Mouse (Mus musculus): ENCODE data around the gene Shld2. TPM values are rescaled to one million over a fixed set of nuclear protein-coding genes. Genes with fewer than 3 reads are reported as not detected.
A peak's percentile ranks its signal among the peaks of the same experiment; 100 is the strongest.

Gene Shld2
- polyA plus RNA-seq, 1 experiment from 2014 or later = 13.6 TPM

DNA sequence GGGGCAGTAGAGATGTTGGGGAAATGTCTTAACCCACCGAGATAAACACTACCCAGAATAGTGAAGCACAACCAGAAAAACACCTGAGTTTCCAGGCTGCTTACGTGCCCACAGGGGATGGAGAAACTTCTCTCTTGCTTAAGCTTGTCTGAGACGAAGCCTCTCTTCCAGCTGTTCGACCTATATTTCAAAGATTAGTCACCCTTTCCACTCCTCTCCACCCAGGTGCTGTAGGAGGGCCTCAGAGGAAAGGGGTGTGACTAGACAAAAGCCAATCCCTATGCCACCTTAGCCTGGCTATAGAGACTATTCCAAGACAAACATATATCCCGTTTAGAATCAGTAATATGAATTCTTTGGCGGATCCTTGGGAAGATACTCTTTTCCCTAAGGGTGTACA, 102.3 kb downstream of the Shld2 start:
- 69% methylated on average over 6 of the region's 6 CpGs for WGBS (ENCODE audit: insufficient replicate concordance)

GRCm38 (mm10) chr14:34201231-34202035, 108.9 kb downstream of the Shld2 start, which contains the start of gene Gprin2:
Gene Gprin2 (minus strand): TSS chr14:34201653.
- peak; percentile 48 for DNase-seq

More for the DNA sequence above, 102.3 kb downstream of the Shld2 start:
- no peaks in the 10 kb centered on the region for H3K36me3 ChIP-seq (replicated peaks; ENCODE audit: insufficient read depth, low read length)
- H3K4me2 ChIP-seq (ENCODE audit: low read depth, low read length) = no peak overlapping the region
- ATAC-seq (no peak), DNase-seq (no peak)
- H3K9me3 ChIP-seq (ENCODE audit: low read length) = no peaks in the 10 kb centered on the region
- no peak overlapping the region for H3K9ac ChIP-seq (replicated peaks)
- TF ChIP-seq EP300 (IDR thresholded peaks at IDR 0.05; ENCODE audit: low read depth) = no peak
- no peak for TF ChIP-seq CTCF (IDR thresholded peaks at IDR 0.05; ENCODE audit: low read depth)
- no peak overlapping the region for H3K27ac ChIP-seq (ENCODE audit: low read depth)
- no peaks in the 10 kb centered on the region for H3K4me1 ChIP-seq (ENCODE audit: insufficient read depth)
- no peaks in the 10 kb centered on the region for H3K27me3 ChIP-seq (ENCODE audit: insufficient read depth, low read length)
- H3K4me3 ChIP-seq (ENCODE audit: low read depth, low read length) = no peak overlapping the region

DNA sequence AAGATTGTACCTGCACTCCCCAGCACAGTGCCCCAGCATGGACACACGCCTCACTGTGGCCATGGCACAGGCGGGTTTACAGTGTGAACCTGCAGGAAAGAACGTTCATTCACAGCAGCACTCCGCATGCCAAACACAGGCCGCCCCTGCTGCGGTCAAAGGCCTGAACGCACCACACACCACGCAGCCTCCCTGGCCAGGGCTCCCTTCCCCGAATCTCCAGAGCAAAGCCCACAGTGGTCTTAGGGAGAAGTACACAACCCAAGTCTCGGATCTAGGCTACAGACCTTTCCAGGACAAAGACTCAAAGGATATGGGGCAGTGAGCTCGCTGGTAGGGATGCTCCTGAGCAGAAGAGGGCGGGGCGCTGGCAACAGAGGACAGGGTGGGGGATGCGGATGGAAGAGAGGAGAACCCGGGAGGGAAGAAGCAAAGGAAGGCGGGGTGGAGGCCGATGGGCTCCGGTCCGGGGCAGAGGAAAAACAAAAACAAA, 109.5 kb downstream of the Shld2 start:
- TF ChIP-seq CTCF (IDR thresholded peaks at IDR 0.05; ENCODE audit: low read depth) (no peak), EP300 (IDR thresholded peaks at IDR 0.05; ENCODE audit: low read depth) (no peak)
- H3K4me1 ChIP-seq (ENCODE audit: insufficient read depth) = peaks cover 3% of the 10 kb centered on the region; the same call in 1 of the 2 replicates
- no peaks in the 10 kb centered on the region for H3K36me3 ChIP-seq (replicated peaks; ENCODE audit: insufficient read depth, low read length)
- no peak overlapping the region for H3K27ac ChIP-seq (ENCODE audit: low read depth)
- H3K4me3 ChIP-seq (ENCODE audit: low read depth, low read length) = peak overlapping the region; percentile 56
- H3K9me3 ChIP-seq (ENCODE audit: low read length) = no peaks in the 10 kb centered on the region
- H3K9ac ChIP-seq (replicated peaks) = peak overlapping the region; percentile 46; the same call in 1 of the 2 replicates
- H3K4me2 ChIP-seq (ENCODE audit: low read depth, low read length) = peak overlapping the region; percentile 88
- WGBS (ENCODE audit: insufficient replicate concordance) = 12% methylated on average over 19 of the region's 19 CpGs
- peaks cover 11% of the 10 kb centered on the region; the same call in 1 of the 2 replicates for H3K27me3 ChIP-seq (ENCODE audit: insufficient read depth, low read length)
- DNase-seq (no peak), ATAC-seq (peak; percentile 47)

More at GRCm38 (mm10) chr14:34201231-34202035, 108.9 kb downstream of the Shld2 start, which contains the start of gene Gprin2:
- peaks cover 11% of the 10 kb centered on the region; the same call in 1 of the 2 replicates for H3K27me3 ChIP-seq (ENCODE audit: insufficient read depth, low read length)
- peak within 1 kb of the TSS; percentile 46; the same call in 1 of the 2 replicates for H3K9ac ChIP-seq (replicated peaks)
- 6% methylated on average over 37 of the region's 52 CpGs for WGBS (ENCODE audit: insufficient replicate concordance)
- H3K4me3 ChIP-seq (ENCODE audit: low read depth, low read length) = peak within 1 kb of the TSS; percentile 56
- H3K9me3 ChIP-seq (ENCODE audit: low read length) = no peaks in the 10 kb centered on the region
- no peak for TF ChIP-seq EP300 (IDR thresholded peaks at IDR 0.05; ENCODE audit: low read depth)
- no peak for TF ChIP-seq CTCF (IDR thresholded peaks at IDR 0.05; ENCODE audit: low read depth)
- ATAC-seq = peak; percentile 56
- H3K4me2 ChIP-seq (ENCODE audit: low read depth, low read length) = peak within 1 kb of the TSS; percentile 88
- no peak within 1 kb of the TSS for H3K27ac ChIP-seq (ENCODE audit: low read depth)
- H3K36me3 ChIP-seq (replicated peaks; ENCODE audit: insufficient read depth, low read length) = no peaks in the 10 kb centered on the region
- H3K4me1 ChIP-seq (ENCODE audit: insufficient read depth) = peaks cover 3% of the 10 kb centered on the region; the same call in 1 of the 2 replicates

DNA sequence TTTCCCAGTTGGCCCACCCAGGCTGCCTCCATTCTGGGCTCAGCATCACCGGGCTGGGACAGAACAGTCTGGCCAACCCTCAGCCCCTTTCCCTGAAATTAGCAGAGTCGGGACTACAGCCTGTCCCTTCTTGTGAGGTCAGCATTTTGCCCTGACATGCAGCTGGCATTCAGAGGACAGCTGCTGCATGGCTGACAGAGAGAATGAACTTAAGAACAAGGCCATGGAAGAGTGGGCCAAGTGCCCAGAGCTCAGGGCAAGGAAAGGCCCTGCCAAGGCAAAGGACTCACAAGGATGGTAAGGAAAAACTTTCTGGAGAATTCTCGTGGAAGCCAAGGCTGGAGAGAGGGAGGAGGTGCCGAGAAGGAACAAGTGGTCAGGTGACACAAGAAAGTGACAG, 113.6 kb downstream of the Shld2 start:
- no peak for TF ChIP-seq EP300 (IDR thresholded peaks at IDR 0.05; ENCODE audit: low read depth)
- H3K27me3 ChIP-seq (ENCODE audit: insufficient read depth, low read length) = peaks cover 11% of the 10 kb centered on the region; the same call in 1 of the 2 replicates
- WGBS (ENCODE audit: insufficient replicate concordance) = 62% methylated on average over 4 of the region's 4 CpGs
- no peak overlapping the region for H3K27ac ChIP-seq (ENCODE audit: low read depth)
- no peak overlapping the region for H3K4me3 ChIP-seq (ENCODE audit: low read depth, low read length)
- peaks cover 3% of the 10 kb centered on the region; the same call in 1 of the 2 replicates for H3K4me1 ChIP-seq (ENCODE audit: insufficient read depth)
- ATAC-seq (no peak), DNase-seq (no peak)
- no peak overlapping the region for H3K9ac ChIP-seq (replicated peaks)
- H3K9me3 ChIP-seq (ENCODE audit: low read length) = no peaks in the 10 kb centered on the region
- H3K36me3 ChIP-seq (replicated peaks; ENCODE audit: insufficient read depth, low read length) = no peaks in the 10 kb centered on the region
- H3K4me2 ChIP-seq (ENCODE audit: low read depth, low read length) = no peak overlapping the region

DNA sequence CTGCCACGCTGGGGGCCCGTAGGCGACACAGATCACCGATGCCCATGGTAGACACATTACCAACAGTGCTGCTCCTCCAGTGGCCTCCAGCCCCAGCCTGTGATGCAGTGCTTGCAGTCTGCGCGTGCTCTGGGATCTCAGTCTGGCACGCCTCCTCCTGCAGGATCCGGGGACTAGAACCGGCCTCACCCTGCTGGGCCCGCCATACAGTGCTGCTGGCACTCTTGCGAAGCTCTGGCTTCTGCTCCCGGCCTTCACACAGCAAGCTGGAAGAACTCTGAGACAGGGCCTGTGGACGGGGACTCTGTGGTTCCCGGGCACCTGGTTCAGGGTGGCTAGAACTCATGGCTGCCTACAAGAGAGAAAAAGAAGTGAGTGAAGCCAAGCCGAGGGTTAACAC, 114.8 kb downstream of the Shld2 start:
- no peak overlapping the region for H3K4me3 ChIP-seq (ENCODE audit: low read depth, low read length)
- 0 out of 2 replicates have a peak, but pooled peaks cover 2% of the 10 kb centered on the region for H3K27me3 ChIP-seq (ENCODE audit: insufficient read depth, low read length)
- ATAC-seq = no peak
- no peak for DNase-seq
- no peaks in the 10 kb centered on the region for H3K36me3 ChIP-seq (replicated peaks; ENCODE audit: insufficient read depth, low read length)
- WGBS (ENCODE audit: insufficient replicate concordance) = 82% methylated on average over 15 of the region's 15 CpGs
- no peak overlapping the region for H3K27ac ChIP-seq (ENCODE audit: low read depth)
- no peak overlapping the region for H3K9ac ChIP-seq (replicated peaks)
- H3K9me3 ChIP-seq (ENCODE audit: low read length) = no peaks in the 10 kb centered on the region
- no peak overlapping the region for H3K4me2 ChIP-seq (ENCODE audit: low read depth, low read length)
- no peaks in the 10 kb centered on the region for H3K4me1 ChIP-seq (ENCODE audit: insufficient read depth)
- no peak for TF ChIP-seq EP300 (IDR thresholded peaks at IDR 0.05; ENCODE audit: low read depth)
- TF ChIP-seq CTCF (IDR thresholded peaks at IDR 0.05; ENCODE audit: low read depth) = no peak

DNA sequence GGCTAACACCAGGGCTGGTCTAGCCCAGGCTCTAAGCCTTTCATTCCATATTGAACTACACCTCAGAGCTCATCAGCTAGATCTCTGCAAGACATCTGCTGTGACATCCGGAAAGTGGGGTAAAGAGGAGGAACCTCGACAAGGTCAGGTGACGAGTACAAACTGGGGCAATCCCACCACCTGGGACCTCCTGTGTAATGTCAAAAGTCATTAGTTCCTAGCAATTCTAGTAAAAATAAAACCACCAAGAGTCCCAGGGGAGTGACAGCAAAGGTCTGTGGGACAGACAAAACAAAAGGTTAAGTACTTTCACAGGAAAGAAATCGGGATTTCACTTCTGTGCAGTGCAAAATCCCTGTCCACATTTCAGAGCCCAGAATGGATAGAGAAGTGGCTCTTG, 116.4 kb downstream of the Shld2 start:
- no peaks in the 10 kb centered on the region for H3K36me3 ChIP-seq (replicated peaks; ENCODE audit: insufficient read depth, low read length)
- 71% methylated on average over 4 of the region's 4 CpGs for WGBS (ENCODE audit: insufficient replicate concordance)
- H3K4me1 ChIP-seq (ENCODE audit: insufficient read depth) = no peaks in the 10 kb centered on the region
- no peaks in the 10 kb centered on the region for H3K27me3 ChIP-seq (ENCODE audit: insufficient read depth, low read length)
- H3K4me2 ChIP-seq (ENCODE audit: low read depth, low read length) = no peak overlapping the region
- DNase-seq (no peak), ATAC-seq (no peak)
- TF ChIP-seq CTCF (IDR thresholded peaks at IDR 0.05; ENCODE audit: low read depth) (no peak), EP300 (IDR thresholded peaks at IDR 0.05; ENCODE audit: low read depth) (no peak)
- no peak overlapping the region for H3K27ac ChIP-seq (ENCODE audit: low read depth)
- H3K9ac ChIP-seq (replicated peaks) = no peak overlapping the region
- no peaks in the 10 kb centered on the region for H3K9me3 ChIP-seq (ENCODE audit: low read length)
- H3K4me3 ChIP-seq (ENCODE audit: low read depth, low read length) = no peak overlapping the region

All from liver, postnatal 0 days (tissue).